Comparison of ENCODE assay signal across 13 mouse cellular contexts in genomic region chr16:55571106-55571505, GRCm38 (mm10).
DNase-seq lines count a peak whose midpoint lies in the region; ATAC-seq lines count a peak whose summit lies in the region.
"Had no signal": no experiment of that assay in that cellular context is flagged by ENCODE, and none has a peak within 500 bp of the region (broad histone marks: within the 10 kb centered on the region; RNA-seq: fewer than 3 reads in every experiment).

No protein-coding gene starts in this region.

- no peak overlapping the region for H3K4me2 ChIP-seq in heart, embryonic 11.5 days
- H3K4me2 ChIP-seq in forebrain, embryonic 11.5 days (ENCODE audit: low read depth, low read length, severe bottlenecking), result no peak overlapping the region
- H3K4me2 ChIP-seq: forebrain, embryonic 12.5 days had no signal

- intact Hi-C loops in heart, postnatal 10 days (cut with DNase I), result no loop called here
- intact Hi-C loops in left cerebral cortex, postnatal 4 days (cut with DNase I), result no loop called here

- 58% methylated on average over 7 of the region's 7 CpGs for WGBS in heart, embryonic 11.5 days (ENCODE audit: insufficient replicate concordance)
- 55% methylated on average over 7 of the region's 7 CpGs for WGBS in forebrain, embryonic 11.5 days

- no peak overlapping the region for H3K27ac ChIP-seq in heart, embryonic 11.5 days (ENCODE audit: low read depth, low read length)
- no peak overlapping the region for H3K27ac ChIP-seq in forebrain, embryonic 11.5 days (ENCODE audit: low read depth, low read length)
- H3K27ac ChIP-seq: forebrain, embryonic 12.5 days; macrophage had no signal

- DNase-seq in heart, adult 18-20 months, result peak; percentile 44 to 72
- peak; percentile 22 for DNase-seq in brain, adult 2 months (ENCODE audit: low read depth, low spot score)
- DNase-seq in heart, postnatal 10 days, result peak; percentile 46 to 48
- peak; percentile 13 to 40 for DNase-seq in kidney, postnatal 4 days
- DNase-seq in left cerebral cortex, postnatal 4 days, result no peak
- no peak for DNase-seq in forebrain, embryonic 11.5 days (ENCODE audit: low spot score)
- DNase-seq: gastrocnemius, postnatal 25 days; right cerebral cortex, adult 18-20 months had no signal

- no peak for ATAC-seq in heart, embryonic 11.5 days (replicated peaks; ENCODE audit: insufficient number of reproducible peaks, low FRiP score, low TSS enrichment)
- no peak for ATAC-seq in megakaryocyte, adult 5-6 weeks (ENCODE audit: poor library complexity, severe bottlenecking)
- ATAC-seq in forebrain, embryonic 11.5 days (replicated peaks; ENCODE audit: low FRiP score), result no peak

- no peaks in the 10 kb centered on the region for H3K9me3 ChIP-seq in heart, embryonic 11.5 days (replicated peaks; ENCODE audit: control insufficient read depth, low read length)
- no peaks in the 10 kb centered on the region for H3K9me3 ChIP-seq in forebrain, embryonic 11.5 days (ENCODE audit: control insufficient read depth, low read length)
- H3K9me3 ChIP-seq: forebrain, embryonic 12.5 days had no signal

- no peak overlapping the region for H3K4me3 ChIP-seq in heart, embryonic 11.5 days (ENCODE audit: low read depth, low read length)
- no peak overlapping the region for H3K4me3 ChIP-seq in forebrain, embryonic 11.5 days (ENCODE audit: low read depth, low read length)
- H3K4me3 ChIP-seq: forebrain, embryonic 12.5 days; myocyte had no signal

- H3K36me3 ChIP-seq in heart, embryonic 11.5 days (ENCODE audit: control insufficient read depth, insufficient read depth, low read length), result no peaks in the 10 kb centered on the region
- no peaks in the 10 kb centered on the region for H3K36me3 ChIP-seq in forebrain, embryonic 11.5 days (ENCODE audit: control insufficient read depth, insufficient read depth, low read length)
- H3K36me3 ChIP-seq: forebrain, embryonic 12.5 days had no signal

- H3K9ac ChIP-seq in heart, embryonic 11.5 days (ENCODE audit: low read depth, low read length), result no peak overlapping the region
- no peak overlapping the region for H3K9ac ChIP-seq in forebrain, embryonic 11.5 days (ENCODE audit: low read length)
- H3K9ac ChIP-seq: forebrain, embryonic 12.5 days had no signal

- H3K27me3 ChIP-seq in heart, embryonic 11.5 days (ENCODE audit: control insufficient read depth, insufficient read depth, low read length), result no peaks in the 10 kb centered on the region
- H3K27me3 ChIP-seq in forebrain, embryonic 11.5 days (ENCODE audit: control insufficient read depth, insufficient read depth, low read length), result no peaks in the 10 kb centered on the region
- H3K27me3 ChIP-seq: forebrain, embryonic 12.5 days had no signal

- no peaks in the 10 kb centered on the region for H3K4me1 ChIP-seq in heart, embryonic 11.5 days (ENCODE audit: control insufficient read depth, insufficient read depth, low read length)
- H3K4me1 ChIP-seq in forebrain, embryonic 11.5 days (replicated peaks; ENCODE audit: control insufficient read depth, insufficient read depth, low read length), result no peaks in the 10 kb centered on the region
- H3K4me1 ChIP-seq: forebrain, embryonic 12.5 days had no signal

Comparison
In these comparisons a context has a peak if more than half of its experiments do, and no peak if none do; other contexts are left out.
1. DNase-seq: peak in heart, adult 18-20 months (2 of 2), brain, adult 2 months (single experiment), heart, postnatal 10 days (2 of 2) and kidney, postnatal 4 days (2 of 2); none in left cerebral cortex, postnatal 4 days (single experiment) and forebrain, embryonic 11.5 days (single experiment).